Mouse (Mus musculus) urinary bladder, adult 2 months (tissue): Measurements from ENCODE around the gene Wif1. TPM values are rescaled to one million over a fixed set of nuclear protein-coding genes. Genes with fewer than 3 reads are reported as not detected.

ENCODE experiments used
- DNase-seq: peaks from one replicate; pipeline ENCODE4 v3.0.0; 2022; ENCODE audit warnings: low spot score
- polyA plus RNA-seq: library from polyadenylated mRNA; depleted of rRNA; stranded (reverse); fragments of >200 nt; gene quantifications from 2 replicates; pipeline ENCODE4 v1.2.3, GENCODE M21; 2012; rRNA removed

Wif1 gene
- 5.3 and 6.0 TPM in 2 replicates for polyA plus RNA-seq

DNA sequence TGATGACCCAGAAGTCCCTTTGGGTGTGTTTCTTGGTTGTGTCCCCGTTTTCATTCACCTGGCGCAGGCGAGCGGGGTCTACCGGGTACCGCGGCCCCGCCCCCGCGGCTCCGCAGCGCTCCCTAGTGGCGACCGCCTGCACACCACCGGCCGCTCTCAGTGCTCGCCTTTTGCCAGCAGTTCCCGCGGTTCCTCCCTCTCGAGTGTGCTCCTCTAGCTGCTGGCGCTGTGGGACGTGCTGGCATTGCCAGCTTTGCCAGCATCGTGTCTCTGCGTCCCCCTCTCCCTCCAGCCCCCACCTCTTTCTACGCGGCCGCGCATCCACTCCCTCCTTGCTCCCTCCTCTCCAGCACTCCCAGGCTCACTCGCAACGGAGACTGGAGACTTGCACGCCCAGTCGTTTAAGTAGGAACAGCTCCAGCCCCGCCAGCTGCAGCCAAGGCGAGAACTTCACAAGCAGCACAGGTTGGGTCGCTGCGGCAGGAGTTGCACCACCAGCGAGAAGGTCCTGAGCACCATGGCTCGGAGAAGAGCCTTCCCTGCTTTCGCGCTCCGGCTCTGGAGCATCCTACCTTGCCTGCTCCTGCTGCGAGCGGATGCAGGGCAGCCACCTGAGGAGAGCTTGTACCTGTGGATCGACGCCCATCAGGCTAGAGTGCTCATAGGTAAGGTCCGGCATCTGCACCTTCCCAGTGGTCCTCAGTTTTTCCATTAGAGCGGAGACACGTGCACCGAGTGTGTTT lies at the start of gene Wif1:
Gene Wif1 (plus strand): TSS at position 135 of the 743 bp plus-strand sequence.
- DNase-seq = peak; percentile 70

DNA sequence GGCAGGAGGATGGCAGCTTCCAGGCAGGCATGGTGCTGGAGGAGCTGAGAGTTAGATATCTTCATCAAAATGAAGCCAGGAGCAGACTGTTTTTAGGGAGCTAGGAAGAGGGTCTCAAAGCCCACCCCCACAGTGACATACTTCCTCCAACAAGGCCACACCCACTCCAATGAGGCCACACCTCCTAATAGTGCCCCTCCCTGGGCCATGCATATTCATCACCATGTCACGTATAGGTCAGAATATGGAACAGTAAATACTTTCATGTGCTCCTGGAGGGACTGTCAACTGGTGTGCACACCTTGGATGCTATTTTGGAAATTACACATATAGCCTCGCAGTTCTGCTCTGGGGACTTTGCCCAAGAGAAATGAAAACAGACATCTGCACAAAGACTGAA lies 31.6 kb upstream of the Wif1 start:
- DNase-seq = no peak

DNA sequence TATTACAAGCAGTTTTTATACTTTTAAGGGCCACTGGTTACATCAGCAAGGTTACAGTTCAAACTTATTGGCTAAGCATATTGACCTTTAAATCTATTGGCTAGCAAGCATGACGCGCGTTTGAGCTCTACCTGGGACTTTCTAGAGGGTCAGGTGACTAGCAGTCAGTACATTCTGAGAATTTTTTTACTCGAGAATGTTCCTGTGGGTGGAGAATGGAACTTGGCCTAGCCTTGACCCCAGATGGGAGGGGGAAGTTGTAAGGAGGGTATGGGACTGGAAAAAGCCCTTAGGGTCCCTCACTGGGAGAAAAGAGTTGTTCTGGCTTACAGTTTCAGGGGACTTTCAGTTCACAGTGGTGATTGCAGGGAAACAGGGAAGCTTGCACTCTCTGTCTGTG lies 22.3 kb upstream of the Wif1 start:
- DNase-seq = no peak

DNA sequence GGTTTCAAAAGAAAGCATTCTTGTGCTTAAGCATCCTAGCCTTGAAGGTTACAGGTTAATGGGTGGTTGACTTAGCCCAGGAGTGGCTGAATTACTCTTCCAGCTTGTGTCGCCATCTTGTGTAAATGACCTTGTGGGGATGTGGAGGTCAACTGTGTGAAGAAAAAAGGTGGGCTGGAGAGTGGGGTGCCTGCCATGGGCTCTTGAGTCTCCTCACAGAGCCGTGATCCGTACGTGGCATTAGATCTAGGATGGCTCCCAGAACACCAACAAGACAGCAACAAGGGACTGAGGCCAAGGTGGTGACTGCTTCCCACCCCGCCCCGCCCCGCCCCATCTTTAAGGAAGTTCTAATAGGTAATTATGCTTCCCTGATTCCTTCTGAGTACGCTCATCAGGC lies 17.5 kb upstream of the Wif1 start:
- DNase-seq = no peak

DNA sequence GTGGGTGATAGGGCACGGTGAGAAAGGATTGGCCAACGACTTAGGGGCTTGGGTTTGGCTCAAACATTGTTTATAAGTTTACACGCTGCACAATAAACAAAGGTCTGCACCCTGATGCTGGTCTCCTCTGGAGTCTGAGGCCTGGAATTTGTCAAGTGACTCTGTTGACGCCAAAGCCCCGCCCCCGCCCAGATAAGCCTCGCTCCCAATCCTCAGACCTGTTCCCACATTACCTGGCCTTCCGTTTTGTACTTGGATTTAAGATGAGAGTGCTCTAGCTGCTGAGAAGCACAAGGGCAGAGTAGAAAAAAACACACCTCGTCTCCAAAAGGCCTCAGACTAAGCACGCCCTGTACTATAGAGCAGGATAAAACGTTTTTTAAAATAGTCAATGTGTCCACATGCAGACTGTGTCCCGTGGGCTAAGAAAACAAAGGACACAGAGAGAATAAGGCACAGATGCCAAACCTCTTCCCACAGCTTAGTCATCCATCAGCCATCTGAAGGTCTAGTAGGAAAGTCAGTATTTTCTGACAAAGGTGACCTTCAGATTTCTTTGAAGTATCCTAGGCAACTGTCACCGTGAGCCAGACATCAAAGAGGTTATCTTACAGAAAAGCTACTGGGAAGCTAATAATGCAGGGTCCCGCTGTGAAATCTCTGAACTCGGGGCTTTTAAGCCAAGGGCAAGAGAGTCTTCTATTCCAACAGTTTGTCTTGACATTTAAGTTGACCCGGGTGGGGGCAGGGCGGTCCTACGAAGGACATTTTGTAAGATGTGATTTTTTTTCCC lies 16.9 kb upstream of the Wif1 start:
- no peak for DNase-seq

DNA sequence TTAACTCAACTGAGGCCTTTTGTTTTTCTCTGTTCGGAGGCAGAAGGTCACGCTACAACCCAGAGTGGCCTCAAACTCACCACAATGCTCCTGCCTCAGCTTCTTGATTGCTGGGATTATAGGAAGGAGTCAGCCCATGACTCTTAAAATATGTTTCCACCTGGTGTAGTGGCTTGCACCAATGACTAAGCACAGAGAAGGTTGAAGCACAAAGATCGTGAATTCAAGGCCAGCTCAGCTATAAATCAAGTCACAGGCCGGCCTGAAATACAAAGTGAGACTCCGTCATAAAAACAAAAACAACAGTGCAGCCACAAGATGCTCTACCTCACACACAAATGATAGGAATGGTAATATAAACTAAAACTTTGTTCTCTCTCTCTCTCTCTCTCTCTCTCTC lies 10.8 kb upstream of the Wif1 start:
- DNase-seq = no peak

DNA sequence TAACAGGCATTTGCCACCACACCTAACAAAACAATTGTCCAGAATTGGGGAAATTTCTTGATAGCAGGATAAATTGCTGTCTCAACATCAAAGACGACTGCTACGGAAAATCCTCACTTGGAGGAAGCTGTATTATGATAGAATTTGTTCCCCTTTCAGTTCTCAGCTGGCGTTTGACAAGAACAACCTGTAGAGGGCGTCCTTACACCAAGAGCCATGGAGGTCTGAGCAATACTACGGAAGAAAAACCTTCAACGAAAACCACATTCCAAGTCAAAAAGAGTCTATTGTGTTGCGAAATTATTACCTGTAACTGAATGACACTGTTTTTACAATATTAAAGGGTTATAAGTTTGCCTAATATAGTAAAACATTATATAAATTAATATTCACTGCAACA lies 2.0 kb upstream of the Wif1 start:
- DNase-seq = no peak

DNA sequence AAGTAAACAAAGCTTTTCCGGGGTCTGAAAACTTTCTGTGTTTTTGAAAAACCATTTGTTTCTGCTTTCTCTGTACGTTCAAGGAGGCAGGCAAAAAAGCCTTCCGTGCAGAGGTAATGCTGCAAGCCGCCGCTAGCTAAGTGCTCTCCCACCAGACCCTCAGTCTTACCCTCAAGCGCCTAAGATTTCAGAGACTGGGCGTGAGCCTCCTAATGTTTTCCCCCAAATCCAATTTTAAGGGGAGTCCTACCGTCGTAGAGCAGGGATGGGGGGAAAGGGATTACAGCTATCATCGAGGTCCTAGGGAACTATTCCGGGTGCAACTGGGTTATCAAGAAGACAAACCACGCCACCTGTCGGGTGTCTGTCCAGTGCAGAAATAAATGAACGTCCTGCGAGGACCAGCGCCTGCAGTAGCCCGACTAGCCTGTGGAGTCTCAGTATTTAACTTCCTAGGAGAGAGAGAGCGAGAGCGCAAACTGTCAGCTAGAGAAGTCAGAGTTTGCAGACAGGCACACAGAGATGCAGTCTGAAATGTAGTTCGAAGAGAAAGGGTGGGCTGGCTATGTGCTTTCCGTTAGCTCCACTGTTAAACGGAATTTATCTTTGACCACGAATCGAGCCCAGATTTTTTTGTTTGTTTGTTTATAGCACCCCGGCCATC lies 500 bp upstream of the Wif1 start:
- DNase-seq = peak; percentile 33

DNA sequence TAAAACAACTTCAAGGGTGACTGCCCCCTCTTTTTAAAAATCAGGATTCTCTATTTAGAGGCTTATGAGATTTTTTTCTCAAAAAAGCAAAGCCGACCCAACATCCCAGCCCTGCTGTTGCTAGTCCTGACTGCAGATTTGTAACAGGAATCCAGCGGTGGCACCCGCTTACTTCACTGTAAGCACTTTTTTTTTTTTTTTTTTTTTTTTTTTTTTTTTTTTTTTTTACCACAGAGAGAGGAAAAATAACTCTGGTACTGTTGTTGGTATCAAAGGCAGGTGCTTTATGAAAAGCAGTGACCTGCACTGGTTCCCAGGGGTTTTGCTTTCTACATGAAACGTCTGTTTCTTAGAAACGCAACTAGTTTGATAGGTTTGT lies 798 bp downstream of the Wif1 start:
- no peak for DNase-seq

DNA sequence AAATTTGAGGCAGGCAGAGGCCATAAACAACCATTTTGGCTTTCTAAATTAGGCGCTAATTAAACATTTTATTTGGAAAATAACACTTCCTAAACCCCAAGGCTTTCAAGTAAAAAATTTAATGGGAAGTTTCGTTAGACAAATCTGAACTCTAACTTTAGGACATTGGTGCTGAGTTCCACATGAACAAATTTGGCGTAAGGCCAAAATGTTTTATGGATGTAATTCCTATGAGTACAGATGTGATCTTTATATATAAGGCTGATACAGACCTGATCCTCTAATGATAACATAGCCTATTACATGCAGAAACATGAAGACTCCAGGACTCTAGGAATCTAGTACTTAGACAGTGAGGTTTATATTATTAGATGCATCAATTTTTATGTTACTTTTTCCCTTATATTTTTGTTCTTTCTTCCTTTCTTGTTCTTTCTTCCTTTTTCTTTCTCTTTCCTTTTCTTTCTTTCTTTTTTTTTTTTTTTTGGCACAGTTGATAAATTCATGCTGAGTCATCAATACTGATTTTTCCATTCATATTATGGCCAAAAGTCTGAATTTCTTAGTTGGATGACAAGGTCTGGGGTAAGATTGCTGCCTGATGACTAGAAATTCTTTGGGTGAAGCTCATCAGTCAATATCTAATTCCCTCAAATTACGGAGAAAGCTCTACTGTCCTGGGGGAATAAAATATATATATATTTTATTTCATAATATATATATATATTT lies 5.0 kb downstream of the Wif1 start:
- no peak for DNase-seq

DNA sequence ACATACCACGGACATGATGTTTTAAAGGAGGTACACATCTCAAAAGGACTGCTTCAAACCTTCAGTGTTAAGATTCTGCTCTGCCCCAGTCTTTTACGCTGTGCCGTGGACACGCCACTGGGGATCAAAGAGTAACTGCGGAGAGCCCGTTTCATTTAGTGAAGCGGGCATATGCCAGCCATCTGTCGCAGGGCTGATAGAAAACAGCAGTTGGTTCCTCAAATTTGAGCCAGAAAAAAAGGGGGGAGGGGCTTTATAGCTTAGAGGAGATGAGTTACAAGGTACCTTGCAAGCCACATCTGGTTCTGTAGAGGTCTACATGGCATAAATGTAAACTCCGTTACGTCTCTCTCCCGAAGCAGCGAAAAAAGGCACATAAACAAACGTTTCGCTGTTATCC lies 7.2 kb downstream of the Wif1 start:
- no peak for DNase-seq

DNA sequence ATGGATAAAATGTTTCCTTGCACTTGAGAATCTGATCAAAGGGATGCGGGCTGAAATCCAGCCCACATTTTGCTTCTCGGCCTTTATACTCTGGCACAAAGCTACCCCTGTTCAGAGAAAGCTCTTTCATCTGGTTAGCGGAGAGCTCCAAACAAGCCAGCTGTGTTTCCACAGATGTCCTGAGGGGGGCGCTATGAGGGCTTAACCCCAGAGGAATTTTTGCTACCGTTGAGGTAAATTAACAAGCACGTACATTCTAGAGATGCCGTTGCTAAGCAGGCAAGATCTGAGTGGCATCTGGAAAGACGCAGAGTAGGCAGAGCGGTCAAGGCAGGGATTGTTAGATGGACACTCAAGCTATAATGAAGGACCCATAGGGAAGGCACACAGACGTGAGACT lies 13.7 kb downstream of the Wif1 start:
- DNase-seq = no peak

DNA sequence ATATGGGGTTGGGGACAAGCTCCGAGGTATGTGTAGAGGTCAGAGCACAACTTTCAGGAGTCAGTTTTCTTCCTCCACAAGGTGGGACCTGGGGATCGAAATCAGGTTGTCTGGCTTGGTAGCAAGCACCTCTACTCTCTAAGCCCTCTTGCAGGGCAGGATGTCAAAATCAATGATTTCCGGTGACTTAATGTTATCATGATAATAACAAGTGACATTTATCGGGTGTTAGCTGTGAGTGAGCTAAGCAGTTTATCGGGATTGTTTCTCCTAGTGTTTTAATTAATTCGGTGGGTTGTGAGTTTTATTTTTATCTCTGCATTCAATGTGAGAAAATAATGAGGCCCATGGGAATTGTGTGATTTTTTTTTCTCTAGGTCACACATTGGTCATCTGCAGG lies 18.3 kb downstream of the Wif1 start:
- no peak for DNase-seq

DNA sequence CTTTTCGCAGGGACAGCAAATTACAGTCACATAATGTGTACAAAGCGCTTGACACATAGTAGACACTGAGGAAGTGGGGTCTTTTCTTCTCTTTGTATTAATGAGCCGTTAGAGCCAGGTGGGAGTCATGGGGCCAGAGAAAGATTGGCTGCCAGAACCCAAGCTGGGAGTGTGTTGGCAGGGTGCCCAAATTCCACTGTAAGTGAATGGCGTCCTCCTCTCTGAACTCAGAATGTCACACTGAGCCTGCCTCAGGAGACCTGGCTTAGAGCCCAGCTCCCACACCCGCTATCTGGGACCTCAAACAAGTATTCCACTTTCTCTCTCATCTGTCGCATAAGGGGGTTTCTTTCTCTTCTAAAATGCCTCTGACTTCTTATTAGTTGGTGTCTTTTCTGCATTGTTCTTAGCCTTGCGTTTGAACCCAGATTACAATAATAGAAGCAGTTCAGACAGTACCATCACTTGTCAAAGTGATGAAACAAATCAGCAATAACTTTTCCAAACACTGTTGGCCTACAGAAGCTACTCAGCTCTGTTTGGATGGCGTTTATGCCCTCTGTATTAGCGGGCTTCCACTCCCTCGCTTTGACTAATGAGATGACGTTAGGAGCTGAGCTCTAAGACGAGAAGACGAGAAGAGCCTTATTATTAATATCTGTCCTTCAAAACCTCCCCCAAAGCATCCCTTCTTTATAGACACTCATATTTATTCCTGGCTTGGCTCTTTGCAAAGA lies 21.9 kb downstream of the Wif1 start:
- DNase-seq = no peak

DNA sequence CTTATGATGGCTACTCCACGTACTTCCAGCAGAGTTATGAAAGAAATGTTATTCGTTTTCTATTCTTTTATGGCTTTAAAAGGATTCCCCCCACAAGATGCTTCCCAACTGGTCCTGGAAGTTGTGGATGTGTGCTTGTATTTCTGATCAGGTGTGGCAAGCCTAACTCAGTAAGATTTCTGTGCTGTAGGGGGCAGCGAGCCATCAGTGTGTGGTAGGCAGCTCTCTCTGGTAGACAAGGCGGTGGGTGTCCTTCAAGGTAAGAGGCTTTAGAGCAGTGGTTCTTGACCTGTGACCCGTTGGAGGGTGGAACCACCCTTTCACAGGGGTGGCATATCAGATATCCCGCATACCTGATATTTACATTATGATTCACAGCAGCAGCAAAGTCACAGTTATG lies 23.1 kb downstream of the Wif1 start:
- no peak for DNase-seq

DNA sequence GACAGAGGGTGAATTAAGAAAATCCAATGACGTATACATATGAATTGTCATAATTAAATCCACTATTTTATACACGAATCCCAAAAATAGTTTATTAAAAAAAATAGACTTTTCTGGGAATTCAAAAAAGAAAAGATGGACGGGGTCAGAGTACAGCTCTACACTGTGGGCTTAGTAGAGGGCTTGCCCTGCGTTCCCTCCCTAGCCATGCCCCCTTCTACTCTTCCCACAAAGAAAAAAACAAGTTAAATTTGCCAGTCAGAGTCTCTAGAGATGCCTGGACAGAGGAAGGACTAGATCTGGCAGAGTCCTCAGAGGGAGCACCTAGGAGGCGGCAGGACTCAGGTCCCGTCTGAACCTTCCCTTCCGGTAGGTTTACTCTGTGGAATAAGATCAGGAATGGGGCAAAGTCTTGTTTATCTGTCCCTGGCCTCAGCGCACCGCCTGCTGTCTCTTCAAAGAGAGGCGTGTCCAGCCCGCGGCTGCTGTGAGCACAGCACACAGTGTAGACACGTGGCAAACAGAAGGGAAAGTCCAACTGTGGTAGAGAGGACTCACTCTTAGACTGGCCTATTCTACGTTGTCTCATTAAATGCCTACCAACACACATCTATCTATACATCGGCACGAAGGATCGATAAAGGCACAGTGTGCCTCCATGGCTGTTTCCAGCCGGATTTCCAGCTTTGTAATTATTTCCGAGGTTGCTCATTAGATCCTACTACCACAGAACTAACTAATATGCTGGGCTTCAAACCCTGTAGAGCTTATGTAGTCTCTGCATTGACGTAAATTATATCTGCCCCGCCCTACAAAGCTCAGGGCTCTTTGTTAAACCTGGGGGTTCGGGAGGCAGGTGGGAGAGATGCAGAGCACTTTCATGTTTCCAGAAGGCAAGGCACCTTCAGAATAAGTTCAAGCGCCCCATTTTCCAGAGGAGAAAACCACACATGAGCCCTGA lies 25.6 kb downstream of the Wif1 start:
- DNase-seq = no peak

DNA sequence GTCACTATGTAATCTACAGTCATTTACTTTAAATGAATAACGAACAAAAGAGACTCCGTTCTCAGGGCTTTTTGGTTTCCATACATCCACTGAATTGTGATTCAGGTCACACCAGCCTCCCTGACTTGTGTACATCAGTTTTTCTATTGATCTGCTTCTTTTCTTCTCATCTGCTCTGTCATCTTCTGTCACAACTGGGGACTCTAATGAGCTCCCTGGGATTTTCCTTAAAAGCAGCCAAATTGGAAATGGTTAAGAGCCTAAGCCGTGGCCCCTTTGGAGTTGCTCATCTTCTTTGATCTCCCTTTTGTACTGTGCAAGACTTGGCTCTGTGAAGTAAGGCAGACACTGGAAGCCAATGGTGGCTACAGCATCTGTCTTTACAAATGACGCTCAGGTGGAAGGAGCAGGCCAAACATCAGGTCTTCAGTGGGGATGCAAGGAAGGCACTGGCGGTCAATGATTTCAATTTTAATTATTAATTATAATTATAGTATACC lies 27.6 kb downstream of the Wif1 start:
- DNase-seq = no peak

DNA sequence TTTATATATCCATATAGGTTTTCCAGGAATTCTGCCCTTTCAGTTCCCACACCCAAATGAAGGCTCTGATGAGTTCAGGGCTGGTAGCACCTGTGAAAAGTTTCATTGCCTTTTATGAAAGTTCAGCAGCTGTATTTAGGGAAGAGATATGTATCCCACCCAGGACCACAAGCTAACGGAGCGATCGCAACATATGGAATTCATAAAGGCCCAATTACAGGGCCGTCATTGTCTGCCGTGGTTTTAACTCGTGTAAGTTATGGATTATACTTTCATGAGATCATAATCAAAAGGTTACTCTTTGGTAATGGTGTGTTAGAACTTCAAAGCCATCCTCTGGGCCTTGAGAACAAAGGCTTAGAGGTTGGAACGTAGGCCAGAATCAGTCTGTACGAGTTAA lies 28.9 kb downstream of the Wif1 start:
- DNase-seq = no peak

DNA sequence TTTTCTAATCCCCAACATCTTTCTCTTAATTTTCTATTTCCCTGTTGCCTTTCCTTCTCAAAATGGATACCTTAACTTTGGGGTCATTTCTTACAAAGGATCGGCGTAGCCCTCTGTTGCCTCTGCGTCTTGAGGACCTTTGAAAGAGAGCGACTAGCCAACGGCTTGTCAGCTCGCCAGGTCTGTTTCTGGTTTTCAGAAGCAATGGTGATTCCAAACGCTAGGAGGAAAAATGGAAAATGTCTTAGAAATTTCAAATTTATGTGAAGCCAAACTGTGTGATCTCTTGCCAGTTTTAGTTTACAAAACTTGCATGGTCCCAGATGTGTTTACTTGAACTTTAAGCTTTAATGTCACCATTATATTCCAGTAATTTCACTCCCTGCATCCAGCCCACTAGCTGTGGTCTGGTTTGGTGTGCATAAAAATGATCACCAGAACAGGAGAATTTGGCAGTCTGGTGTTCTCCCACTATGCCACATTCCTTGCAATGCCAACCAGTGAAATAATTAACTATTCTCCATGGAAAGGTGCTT lies 33.7 kb downstream of the Wif1 start:
- no peak for DNase-seq

DNA sequence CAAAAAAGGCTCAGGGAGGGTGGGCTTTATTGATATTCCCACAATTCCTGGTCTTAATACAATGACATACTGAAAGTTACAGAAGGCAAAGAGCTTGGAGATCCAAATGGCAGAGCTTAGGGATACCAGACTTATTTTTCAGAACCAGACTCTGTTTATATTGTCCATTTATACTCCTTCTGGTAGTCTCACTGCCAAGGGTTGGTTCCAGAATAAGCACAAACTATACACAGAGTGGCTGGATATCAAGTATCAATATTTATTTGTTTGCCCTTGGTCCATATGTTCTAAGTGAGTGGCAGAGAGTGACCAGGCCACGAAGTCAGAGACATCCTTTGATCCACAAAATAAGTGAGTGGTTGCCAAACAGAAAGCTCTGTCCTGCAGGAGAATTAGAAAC lies 34.2 kb downstream of the Wif1 start:
- no peak for DNase-seq
